Mouse (Mus musculus): Measurements from ENCODE around the gene Arhgap44.

Arhgap44 gene

DNA sequence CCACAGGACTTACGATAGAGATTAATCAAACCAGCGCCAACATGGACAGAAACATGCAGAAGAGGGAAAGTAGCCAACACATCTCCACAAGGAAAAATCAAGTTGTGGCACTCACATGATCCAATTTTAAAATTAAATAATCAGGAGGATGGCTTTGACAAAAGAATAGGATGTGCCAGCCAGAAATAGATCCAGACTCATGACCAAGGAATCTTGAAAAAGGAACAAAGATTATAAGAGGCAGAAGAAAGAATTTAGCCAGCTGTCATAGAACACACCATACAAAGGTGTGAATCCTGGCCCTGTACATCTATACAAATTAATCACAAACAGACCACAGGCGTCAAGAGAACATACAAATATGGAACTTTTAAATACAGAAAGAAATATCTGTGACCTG lies 82.5 kb downstream of the Arhgap44 start:
- no peak for DNase-seq

- no peak for DNase-seq
Observed at GRCm38 (mm10) chr11:65069609-65070008, 93.2 kb downstream of the Arhgap44 start.

GRCm38 (mm10) chr11:65069051-65069450 lies 93.7 kb downstream of the Arhgap44 start:
- DNase-seq, result no peak

DNA sequence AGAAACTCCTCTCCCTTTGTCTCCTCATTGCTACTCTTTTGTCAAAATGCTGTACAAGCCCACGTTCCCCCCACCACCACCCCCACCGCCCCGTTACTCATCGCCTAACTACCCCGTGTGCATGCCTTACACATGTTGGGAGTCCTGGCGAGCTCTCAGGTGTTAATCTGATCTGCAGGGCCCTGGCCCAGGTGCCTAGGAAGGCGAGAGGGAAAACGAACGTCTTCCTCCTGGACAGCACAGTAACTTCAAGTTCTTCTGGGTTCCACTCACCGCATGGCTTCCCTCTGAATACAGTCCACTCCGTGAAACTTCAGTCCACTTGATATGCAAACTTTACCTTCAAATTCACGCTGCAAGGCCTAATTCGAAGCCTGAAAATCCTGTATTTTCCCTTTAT lies 97.6 kb downstream of the Arhgap44 start:
- no peak for DNase-seq

DNA sequence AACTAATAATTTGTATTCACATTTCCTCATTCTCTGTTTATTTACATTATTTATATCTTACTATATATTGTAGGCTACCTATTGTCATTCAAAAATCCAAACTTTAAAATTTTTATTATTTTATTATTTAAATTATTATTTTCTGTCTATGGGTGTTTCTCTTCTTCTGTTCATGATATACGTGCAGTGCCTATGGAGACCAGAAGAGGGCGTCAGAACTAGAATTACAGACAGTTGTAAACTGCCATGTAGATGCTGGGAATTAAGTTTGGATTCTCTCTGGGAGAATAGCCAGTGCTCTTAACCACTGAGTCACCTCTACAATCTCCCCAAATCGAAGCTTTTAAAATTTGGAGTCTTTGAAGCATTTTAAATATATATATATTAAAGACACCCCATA lies 101.3 kb downstream of the Arhgap44 start:
- no peak for DNase-seq

DNA sequence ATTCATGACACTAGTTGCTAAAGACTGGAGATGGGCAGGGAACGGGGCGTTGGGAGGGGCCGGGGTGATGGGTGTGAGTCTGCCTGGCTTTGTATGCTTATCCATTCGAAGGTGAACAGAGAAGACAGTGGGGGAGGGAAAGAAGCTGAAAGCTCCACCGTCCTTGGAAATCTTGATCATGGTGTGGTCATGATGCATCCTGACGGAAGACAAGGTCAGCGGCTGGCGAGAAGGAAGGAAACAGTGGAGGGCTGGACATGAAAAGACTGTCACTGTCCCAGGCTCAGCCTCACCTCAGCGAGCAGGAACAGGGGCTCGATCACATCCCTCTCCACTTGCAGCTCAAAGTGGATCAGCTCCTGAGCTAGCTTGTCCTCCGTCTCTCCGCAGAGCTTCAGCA lies 103.2 kb downstream of the Arhgap44 start:
- DNase-seq, result no peak

DNA sequence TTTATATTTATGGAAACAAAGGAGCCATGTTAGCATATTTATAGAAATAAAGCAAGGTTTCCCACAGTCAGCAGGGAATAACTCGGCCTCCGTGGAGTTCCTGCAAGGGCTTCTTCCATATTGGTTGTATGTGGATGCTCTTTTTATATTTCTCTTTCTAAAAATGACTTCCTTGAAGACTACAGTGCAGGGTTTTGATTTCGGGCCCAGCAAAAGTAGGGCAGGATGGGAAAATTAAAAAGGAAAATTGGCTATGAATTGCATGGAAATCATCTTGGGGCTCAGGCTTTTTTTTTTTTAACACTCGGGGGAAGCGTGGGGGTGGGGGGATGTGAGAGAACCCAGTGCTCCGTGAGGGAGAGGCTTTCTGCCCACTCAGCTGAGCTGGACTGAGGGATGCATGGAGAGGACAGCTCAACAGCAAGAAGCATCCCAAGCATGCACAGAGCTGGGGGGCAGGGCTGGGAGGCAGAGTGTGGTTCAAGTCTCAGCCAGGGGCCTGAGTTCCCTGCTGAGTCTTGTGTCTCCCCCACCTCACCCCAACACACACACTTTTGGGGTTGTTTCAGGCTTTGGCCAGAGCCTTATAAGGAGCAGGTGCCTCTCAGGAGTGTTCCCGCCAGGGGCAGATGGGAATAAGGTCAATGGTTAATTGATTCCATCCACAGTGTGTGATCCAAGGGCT lies 104.4 kb downstream of the Arhgap44 start:
- no peak for DNase-seq

DNA sequence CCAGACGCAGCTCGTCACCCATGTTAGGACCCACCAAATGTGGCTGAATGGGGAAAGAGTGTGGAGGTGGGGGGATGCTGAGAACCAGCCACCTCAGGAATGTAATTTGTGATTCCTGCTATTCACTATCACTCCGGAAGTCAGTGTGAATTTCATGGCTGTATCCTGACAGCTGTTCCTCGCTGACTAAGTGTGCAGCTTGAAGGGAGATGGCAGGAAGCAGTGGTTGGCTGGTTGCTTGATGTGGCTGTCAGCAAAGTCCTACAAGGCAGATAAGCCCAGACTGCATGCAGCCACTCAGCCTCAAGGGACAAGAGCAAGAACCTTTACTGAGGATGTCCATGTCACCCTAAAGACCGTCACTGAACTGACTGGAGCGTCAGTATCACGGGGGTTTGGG lies 107.2 kb downstream of the Arhgap44 start:
- DNase-seq, result no peak

DNA sequence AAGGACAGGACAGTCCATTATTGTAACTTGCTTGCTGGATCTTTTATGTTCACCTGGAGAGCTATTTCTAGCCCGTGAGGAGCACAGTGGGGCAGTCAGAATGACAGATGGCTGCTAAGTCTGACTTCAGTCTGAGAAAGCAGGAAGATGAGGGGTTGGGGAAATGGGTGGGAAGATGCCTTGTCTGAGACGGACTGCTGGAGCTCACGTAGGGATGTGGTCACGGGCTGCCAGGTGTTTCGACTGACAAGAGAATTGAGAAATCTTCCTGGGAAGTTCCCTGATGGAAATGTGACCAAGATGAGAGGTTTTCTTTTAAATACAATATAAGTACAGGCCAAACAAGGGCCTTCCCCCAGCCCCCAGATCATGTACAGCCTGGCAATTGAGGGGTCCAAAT lies 108.5 kb downstream of the Arhgap44 start:
- no peak for DNase-seq

DNA sequence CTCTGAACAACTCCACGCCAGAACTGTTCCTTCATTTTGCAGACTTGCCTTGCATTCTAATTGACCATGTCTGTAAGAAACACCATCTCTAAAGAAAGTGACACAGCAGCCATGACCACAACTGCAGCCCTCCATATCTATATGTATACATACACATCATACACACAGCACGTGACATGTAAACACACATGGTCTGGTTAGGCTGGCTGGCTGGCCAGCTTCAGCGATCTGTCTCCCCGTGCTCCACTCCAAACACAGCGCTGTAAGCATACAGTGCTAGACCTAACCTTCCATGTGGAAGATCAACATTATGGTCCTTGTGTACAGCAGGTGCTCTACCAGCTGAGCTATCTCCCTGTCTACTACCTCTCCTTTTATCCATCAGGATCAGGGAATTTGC lies 111.9 kb downstream of the Arhgap44 start:
- DNase-seq, result no peak

DNA sequence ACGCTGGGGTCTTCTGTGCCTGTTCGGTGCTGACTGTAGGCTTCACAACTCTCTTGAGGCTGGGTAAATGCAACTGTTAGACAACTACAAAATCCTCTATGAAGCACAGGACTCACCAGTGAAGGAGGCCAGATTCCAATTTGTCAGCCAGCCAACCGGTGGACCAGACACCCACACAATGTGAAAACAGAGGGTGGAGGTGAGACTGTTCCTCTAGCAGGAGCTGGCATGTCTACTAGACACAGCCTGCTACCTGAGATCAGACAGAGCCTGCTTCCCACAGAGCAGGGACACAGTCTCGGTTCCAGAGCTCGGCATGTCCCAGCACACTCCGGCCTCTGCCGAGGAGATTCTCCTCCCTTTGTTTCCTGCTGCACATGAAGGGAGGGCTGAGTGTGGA lies 113.7 kb downstream of the Arhgap44 start:
- no peak for DNase-seq

- DNase-seq, result no peak
Observed at GRCm38 (mm10) chr11:65040556-65040955, 122.2 kb downstream of the Arhgap44 start.

GRCm38 (mm10) chr11:65039517-65040095 lies 123.2 kb downstream of the Arhgap44 start:
- no peak for DNase-seq

- no peak for DNase-seq
Observed at GRCm38 (mm10) chr11:65038996-65039395, 123.8 kb downstream of the Arhgap44 start.

DNA sequence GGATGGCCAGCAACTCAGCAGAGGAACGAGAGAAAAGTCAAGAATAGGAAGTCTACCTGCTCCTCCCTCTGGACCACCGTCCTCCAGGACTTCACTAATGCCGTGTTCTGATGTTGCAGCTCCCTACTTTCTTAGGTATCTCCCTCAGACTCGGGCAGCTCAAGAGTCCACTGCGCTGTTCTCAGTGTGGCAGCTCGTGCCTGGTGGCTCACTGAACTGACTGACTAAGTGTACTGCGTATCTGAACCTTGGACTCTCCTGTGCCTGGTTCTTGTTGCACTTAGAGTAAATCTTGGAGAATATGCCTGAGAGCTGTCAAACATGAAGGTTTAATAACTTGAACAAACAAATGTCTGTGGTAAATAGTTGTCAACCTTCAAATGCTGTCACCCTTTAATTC lies 130.5 kb downstream of the Arhgap44 start:
- DNase-seq, result peak; percentile 19

- DNase-seq, result no peak
Observed at GRCm38 (mm10) chr11:65030201-65030600, 132.6 kb downstream of the Arhgap44 start.

DNA sequence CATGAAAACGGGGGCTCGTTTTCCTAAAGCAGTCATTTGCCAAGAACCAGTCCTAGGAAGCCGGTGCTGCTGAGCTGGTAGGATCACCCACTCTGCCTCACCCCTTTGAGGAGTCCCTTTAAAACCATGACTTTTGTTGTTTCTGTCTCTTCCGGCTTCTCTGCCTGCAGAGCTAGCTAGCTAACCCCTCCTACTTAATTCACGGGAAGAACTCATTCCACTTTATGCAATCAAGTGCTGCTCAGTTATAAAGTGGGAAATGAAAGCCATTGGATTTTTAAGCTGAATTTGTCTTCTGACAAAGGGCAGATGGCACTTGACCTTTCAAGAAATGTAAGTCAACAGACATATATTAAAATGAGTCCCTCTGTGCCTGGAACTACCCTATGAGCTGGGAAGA lies 134.7 kb downstream of the Arhgap44 start:
- DNase-seq, result no peak

GRCm38 (mm10) chr11:65022771-65023170 lies 140.0 kb downstream of the Arhgap44 start:
- no peak for DNase-seq

- DNase-seq, result no peak
Observed at GRCm38 (mm10) chr11:65020744-65021143, 142.0 kb downstream of the Arhgap44 start.

GRCm38 (mm10) chr11:65016754-65017153 lies 146.0 kb downstream of the Arhgap44 start:
- no peak for DNase-seq

GRCm38 (mm10) chr11:65013906-65014305 lies 148.9 kb downstream of the Arhgap44 start:
- no peak for DNase-seq

DNA sequence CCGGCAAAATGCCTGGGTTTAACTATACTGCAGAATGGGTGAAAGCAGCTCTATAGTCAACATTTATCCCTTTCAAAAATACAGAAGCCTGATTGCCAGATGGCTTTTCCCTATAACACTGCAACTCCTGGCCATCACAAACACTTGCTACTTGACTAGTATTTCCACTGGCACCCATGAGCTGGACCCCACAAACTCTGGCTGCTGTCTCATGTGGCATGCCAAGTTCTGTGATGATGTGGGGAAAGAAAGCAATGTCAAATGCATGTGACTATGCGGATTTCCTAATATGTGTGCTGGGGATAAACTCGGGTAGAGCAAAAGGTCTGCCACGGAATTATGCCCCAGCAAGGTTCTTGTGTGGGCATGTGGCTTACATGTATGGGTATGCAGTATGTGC lies 156.7 kb downstream of the Arhgap44 start:
- DNase-seq, result no peak

DNA sequence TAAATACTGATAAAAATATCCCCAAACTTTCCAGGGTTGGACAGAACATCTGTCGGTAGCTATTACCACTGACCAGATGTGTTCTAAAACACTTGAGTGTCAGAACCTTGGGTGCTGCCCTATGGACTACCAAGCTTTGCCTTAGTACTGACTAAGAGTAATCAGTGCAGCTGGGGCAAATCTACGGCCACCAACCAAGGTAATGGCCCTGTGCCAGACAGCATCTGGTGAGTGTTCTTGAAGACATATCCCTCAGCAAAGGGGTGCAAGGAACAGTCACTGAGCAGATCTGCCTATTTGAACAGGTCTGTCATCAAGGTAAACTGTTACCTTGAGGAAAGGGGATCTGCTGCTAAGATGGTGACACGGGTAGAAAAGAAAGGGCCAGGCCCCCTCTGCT lies 157.9 kb downstream of the Arhgap44 start:
- no peak for DNase-seq

DNA sequence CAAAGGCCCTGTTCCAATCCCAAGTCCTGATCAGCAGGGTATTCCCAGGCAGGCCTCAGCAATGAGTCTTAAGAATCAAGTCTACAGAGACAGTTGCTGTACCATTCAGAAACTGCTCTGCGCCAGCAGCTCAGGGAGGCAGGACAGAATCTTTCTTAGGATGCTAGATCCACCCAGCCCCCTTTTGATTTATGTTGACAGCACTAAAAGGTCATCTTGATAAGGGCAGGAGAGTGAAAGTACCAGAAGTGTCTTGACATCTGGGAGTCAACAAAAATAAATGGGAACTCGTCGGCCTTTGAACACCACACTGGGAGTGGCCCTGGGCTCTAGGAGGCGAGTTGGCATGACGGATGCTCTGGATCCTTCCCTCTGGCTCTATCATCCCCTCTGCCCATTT lies 159.2 kb downstream of the Arhgap44 start:
- no peak for DNase-seq

- DNase-seq, result no peak
Observed at GRCm38 (mm10) chr11:65001729-65002128, 161.0 kb downstream of the Arhgap44 start.
